Mouse (Mus musculus): ENCODE results near the gene Gm9903.
A peak's percentile ranks its signal among the peaks of the same experiment; 100 is the strongest.

The Gm9903 gene

DNA sequence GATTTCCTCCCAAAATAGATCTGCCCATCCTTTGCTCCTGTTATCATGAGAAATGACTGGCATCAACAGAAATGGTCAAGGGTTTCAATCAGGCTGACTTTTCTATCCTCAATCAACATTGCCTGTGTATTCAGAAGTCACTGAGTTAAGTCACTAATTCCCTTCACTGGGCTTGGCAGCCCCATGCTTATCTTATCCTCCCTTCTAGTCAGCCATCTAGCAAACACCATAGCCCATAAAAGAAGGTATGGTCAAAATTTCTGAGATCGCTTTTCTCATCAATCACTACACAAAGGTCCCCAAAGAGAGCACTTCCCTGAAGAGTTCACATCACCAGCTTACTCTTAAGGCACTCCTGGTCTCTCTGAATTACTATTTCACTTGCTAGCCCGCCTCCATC lies 21.3 kb downstream of the Gm9903 start:
- no peak for DNase-seq (ENCODE audit: low spot score)

DNA sequence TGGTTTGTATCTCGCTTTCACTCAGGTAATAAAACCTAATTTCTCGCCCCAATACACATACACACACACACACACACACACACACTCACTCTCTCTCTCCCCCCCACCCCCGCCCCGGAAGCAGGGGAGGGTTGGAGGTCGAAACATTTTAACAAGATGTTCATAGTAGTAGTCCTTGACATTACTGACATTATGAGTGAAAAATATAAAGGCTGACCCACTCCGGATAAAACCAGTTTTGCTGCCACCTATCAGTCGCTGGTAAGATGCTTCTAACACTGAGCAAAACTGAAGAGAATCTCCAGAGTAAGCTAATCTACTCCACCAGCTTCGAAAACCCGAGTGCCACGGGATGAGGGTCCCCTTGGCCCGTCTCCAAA lies 21.8 kb downstream of the Gm9903 start:
- no peak for DNase-seq (ENCODE audit: low spot score)

DNA sequence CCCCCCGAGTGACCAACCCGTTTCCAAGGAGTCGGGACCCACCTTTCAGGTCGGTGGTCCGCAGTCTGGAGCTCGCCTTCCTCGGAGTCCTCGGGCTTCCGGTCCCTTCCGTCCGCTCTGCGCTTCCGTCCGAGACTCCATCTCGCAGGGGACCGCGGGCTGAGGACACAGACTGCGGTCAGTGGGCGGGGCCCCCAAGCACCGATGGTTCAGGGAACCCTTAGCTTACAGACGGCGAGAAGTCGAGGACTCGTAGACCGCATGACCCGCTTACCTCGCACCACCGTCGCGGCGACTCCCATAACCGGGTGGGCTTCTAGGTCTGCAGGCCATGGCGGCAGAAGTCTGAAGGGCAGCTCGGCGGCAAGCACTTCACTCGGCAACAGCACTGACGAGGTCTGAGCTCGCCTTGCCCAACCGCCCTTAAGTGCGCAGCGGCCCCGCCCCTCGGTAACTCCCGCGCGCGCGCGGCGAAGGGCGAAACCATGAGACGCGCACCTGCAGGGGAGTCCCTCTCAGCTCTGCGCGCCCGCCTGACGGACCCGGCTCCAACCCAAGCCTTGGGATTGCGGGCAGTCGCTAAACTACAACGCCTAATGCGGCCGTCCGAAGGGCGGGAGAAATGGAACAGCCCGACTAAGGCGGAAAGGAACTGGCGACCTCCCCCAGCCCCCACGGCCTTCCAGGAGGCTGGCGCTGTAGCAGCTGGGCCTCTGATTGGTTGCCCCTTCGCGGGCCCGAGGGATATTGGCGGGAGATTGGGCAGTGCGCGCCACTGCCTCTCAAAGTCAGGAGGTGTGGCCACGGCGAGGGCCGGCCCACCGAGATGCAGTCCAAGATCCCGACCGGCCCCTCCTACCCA lies 22.4 kb downstream of the Gm9903 start, which contains the start of gene Slbp:
TSS of gene Slbp (minus strand) at position 654 of the 862 bp plus-strand sequence.
- DNase-seq (ENCODE audit: low spot score): peak; percentile 98

DNA sequence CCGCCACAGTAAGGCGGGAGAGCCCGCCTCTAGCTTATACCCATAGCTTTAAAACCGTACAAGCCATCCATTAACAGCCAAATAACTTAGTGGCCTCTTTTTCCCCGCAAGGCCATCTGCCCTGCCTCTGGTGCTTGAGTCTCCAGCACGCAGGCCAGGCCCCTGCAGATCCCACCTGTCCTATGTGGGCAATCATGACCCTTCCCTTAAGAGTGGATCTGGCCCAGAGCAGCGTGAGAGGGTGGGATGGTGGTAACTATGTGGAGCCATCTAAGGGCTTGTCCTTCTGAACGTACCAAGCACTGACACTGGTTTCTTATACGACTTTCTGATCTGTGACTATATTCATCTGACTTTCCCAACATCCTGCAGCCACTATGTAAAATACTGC lies 23.1 kb downstream of the Gm9903 start:
- DNase-seq (ENCODE audit: low spot score): no peak

DNA sequence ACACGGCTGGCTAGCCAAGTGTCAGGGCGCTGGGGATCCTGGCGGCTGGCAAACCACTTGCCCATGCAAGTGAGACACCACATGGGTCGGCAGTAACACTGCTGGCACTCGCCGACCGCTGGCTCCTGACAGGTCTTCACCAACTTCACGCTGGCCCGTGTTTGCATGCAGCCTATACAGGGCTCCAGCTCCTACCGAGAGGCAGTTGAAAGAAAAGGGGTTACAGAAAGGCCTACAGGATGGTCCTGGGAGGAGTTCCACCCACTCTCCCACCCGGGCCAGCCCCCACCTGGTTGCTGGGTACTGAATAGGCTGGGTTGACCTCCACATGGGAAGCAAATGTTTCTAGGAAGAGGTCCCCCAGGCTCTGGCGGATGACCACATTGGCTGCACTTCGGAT lies 24.7 kb downstream of the Gm9903 start:
- peak; percentile 9 for DNase-seq (ENCODE audit: low spot score)

DNA sequence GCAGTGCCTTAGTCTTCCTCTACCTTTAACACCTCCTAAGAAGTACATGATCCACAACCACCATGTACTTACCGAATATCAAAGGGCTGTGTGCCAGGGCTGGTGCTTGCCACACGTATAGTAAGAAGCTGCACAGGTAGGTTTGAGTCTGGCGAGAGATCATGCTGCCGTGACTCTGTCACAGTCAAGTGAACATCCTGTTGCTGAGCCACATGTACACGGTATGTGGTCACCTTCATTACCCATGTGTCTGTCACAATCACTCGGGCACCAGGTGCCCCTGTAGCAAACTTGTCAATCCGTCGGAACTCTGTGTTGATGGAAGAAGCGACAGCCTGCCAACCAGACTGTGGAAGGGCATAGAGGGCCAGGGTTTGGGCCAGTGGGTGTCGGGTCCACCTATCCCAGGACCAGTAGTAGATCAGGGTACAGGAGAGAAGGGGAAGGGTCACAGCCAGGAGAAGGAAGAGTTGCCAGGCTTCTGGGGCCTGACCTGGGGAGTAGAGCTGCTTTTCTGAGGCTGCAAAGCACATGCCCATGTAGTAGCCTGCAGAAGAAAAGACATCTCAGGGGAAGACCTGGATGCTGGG lies 25.6 kb downstream of the Gm9903 start:
- no peak for DNase-seq (ENCODE audit: low spot score)

DNA sequence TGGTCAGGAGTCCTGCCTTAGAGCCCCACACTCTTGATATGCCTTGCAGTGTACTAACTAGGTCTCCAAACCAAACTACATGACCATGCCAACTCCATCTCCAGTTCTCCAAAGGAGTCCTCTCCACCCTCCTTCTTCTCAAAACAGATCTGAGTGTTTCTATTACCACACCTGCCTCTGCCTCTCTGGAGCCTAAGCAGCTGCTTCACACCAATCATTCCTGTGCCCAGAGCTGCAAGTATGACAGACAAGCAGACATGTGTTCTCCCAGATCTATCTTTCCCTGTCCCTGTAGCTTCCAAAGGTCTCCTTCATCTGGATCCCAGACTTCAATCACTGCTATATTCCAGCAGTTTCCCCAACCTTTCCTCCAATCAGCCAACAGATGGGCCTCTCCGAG lies 27.0 kb downstream of the Gm9903 start:
- no peak for DNase-seq (ENCODE audit: low spot score)

DNA sequence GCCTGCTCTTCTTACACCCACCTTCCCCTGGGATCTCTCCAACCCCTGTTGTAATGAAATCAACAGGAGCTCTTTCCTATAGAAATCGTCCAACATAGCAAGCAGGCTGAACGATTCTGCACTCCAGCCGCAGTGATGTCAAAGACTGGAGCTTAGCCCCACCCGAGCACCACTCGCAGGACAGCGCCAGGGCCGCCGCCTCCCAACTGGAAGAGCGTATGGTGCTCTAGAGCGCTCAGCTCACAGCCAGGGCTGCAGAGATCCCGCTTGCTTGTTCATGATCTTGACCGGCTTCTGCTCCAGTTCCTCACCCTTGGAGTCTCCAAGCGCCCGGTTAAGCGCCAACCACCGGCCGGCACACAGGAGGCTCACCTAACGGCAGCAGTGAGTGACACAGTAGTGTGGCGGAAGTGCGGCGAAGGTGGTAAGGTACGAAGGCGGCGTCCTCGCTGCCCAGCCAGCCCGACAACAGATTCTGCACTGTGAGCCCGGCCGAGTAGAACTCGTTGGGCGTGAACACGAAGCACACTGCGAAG lies 27.6 kb downstream of the Gm9903 start:
- no peak for DNase-seq (ENCODE audit: low spot score)

DNA sequence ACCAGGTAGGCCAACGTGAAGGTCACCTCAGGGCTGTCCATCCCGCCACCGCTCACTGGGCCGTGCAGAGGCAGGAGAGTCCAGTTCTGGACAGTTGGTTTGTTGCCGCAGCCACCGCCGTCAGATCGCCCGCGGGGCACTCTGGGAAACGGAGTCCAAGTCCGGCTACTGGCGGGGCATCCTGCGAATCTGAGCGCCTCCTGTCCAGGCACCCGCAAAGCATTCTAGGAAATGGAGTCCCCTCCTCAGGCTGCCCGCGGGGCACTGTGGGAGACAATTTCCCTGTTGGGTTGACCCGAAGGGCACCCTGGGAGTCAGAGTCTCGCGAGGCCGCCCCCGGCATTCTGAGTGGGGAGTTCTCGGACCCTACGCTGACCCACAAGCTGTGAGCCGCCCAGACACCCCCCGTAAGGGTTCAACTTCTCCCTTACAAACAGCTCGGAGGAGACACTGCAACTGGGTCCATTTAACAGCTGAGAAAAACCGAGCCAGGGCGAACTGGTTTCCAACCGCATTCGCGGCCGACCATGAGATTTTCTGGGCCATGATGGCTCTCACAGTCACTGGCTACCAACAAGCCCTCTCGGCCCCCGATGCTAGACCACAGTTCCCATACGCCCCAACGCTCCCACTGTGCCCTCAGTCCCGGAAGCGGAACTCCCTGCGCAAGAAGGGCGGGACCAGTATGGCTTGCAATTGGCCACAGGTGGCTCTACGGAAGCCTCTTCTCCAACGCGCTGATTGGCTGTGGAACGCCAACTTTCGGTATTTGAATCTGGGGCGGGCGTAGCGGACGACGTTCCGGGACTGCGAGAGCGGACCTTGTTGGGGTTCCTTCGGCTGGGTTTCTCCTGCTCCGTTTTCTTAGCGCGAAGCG lies 28.3 kb downstream of the Gm9903 start, which contains the start of the genes Tacc3 and Tmem129:
TSS of gene Tacc3 (plus strand) at position 342 of the 877 bp plus-strand sequence.
TSS of gene Tmem129 (minus strand) at position 630 of the 877 bp plus-strand sequence.
- peak; percentile 99 for DNase-seq (ENCODE audit: low spot score)

DNA sequence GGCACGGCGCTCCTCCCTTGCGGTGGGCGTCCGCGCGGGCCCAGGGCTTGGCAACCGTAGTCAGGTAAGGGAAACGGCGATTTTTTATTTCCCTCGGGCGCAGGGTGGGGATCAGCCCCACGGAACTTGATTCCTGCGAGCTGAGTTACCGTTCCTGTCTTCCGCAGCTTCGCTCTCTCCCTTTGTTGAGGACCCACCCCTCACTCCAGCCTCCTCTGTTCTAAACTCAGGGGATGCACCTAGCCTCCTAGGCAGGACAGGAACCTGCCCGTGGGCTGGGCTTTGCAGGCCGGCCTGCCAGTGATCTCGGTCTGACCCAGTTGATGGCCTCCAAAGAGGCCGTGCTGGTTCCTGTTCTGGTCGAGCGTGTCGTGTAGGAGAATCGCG lies 28.9 kb downstream of the Gm9903 start:
- peak; percentile 41 for DNase-seq (ENCODE audit: low spot score)

DNA sequence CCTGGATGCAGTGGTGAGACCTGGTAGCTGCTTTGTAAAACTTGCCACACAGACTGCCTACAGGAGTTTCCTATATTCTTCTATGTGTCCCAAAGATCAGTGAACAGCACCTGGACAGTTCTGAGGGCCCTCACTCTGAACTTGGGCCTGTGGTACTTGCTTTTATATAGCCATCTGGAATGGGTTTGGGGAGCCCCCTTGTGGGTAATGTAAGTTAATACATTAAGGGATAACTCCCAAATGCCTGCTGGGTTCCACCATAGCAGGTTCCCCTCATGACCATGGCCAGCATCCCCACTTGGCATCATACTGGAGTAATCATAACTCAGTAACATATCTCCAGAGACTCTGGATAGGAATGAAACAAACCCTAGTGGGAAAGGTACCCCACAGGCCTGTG lies 38.5 kb downstream of the Gm9903 start:
- peak; percentile 65 for DNase-seq (ENCODE audit: low spot score)

DNA sequence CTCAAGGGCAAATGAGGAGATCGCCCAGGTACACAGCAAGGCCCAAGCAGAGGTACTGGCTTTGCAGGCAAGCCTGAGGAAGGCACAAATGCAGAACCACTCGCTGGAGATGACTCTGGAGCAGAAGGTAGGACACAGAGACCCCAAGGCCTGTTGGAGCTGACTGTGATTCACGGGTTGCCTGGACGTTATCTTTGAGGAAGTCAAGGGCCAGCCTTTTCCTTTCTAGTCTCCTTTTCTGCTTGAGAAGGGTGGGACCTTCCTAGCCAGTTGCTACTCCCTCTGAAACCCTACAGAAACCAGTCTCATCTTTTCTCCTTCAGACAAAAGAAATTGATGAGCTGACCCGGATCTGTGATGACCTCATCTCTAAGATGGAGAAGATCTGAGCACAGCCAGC lies 41.9 kb downstream of the Gm9903 start:
- DNase-seq (ENCODE audit: low spot score): peak; percentile 48

DNA sequence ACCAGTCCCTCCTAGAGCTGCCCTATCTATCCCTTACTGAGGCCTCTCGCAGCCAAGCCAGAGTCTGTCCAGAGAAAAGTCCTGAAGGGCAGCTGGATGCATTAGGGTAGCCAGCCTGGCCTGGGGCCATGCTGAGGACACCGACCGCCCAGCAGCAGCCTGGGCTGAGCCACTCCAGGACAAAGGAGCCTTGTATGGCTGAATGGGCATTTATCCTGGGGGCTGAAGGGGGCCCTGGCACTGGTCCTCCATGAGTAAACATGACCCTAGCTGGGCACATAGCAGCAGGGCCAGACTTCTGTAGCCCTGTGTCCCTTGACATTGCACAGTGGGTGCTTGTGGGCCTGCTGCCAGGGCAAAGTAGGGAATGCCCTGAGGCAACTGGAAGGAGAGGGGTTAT lies 44.7 kb downstream of the Gm9903 start:
- peak; percentile 70 for DNase-seq (ENCODE audit: low spot score)

DNA sequence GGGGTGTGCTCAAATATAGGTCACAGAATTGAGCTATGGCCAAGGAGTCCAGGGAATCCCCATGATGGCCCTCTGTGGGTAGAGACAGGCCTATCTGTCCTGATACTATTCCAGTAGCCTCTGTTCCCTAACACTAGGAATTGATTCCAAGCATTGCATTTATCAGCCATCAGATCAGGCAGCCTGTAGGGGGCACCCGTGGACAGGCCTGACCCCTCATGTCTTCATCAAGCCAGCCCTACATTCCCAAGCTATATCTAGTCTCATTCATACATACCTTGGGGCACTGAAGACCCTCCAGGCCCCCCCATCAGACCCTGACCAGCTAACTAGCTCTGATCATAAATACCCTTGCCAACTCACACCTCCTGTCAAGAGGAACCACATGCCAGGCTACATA lies 46.2 kb downstream of the Gm9903 start:
- DNase-seq (ENCODE audit: low spot score): peak; percentile 68

DNA sequence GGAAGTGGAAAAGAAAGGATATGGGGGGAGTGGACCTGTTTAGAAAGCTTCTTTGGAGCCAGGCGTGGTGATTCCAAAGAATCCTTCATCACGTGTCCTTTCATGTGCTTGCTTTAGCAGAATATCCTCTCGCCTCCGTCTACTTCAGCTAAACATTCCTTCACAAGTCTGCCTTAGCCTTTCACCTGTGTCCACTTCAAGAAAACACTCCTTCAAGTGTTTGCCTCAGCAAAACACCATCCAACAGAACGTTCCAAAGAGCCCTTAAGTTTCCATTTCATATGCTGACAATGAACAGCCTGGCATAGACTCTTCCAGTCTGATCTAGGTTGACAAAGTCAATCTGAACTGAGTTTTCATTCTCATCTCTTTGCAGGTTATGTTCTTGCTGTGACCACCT lies 48.5 kb downstream of the Gm9903 start:
- DNase-seq (ENCODE audit: low spot score): no peak

DNA sequence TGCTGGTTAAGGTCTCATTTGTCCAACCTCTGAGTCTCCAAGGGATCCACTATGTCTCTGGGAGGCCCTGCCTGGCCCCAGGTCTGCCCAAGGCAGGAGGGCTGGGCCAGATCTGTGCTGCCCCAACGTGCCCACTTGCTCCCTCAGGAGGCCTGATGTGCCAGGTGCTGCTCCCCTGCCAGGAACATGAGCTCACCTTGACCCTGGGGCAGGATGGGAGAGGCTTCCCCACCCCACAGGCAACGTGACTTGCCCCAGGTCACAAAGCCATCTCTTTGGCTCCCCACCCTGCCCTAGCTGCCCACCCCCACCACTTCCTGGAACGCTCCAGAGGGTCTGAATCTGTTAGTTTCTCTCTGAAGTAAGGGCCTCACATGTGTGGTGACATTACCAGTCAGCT lies 51.3 kb downstream of the Gm9903 start:
- DNase-seq (ENCODE audit: low spot score): no peak
